Mouse (Mus musculus) erythroblast, embryonic 14.5 days (primary cell): Measurements from ENCODE around the gene 4921517D22Rik. TPM values are rescaled to one million over a fixed set of nuclear protein-coding genes. Genes with fewer than 3 reads are reported as not detected.
"Not testable (repeated sequence)": the region's sequence is repeated elsewhere in the genome, so short reads cannot be mapped to it uniquely, and the experiment has no call there.

Experiments
- H3K27me3 ChIP-seq: 2 replicates; pipeline ENCODE4 v1.6.1; 2012; ENCODE audit warnings: inconsistent platforms; ENCODE audit not compliant: control insufficient read depth
- H3K36me3 ChIP-seq: 2 replicates; pipeline ENCODE4 v1.6.1; 2012; ENCODE audit warnings: mild to moderate bottlenecking, inconsistent platforms; ENCODE audit not compliant: control insufficient read depth
- H3K4me1 ChIP-seq: 2 replicates; pipeline ENCODE4 v1.6.1; 2012; ENCODE audit warnings: inconsistent platforms; ENCODE audit not compliant: control insufficient read depth
- H3K4me3 ChIP-seq: replicated peaks from 2 replicates; pipeline ENCODE3; 2012; ENCODE audit warnings: moderate library complexity, mild to moderate bottlenecking, inconsistent platforms
- H3K9me3 ChIP-seq: 2 replicates; pipeline ENCODE4 v1.6.1; 2012; ENCODE audit warnings: low read length, inconsistent platforms, mixed read lengths; ENCODE audit not compliant: control insufficient read depth
- GATA1 ChIP-seq: IDR thresholded peaks from 2 replicates; pipeline ENCODE4 v1.6.1; 2012; ENCODE audit warnings: low read length, inconsistent platforms, mixed read lengths
- TAL1 ChIP-seq: IDR thresholded peaks from 3 replicates; pipeline ENCODE4 v1.6.1; 2012; ENCODE audit warnings: low read length, inconsistent platforms, mixed read lengths
- polyA plus RNA-seq: library from polyadenylated mRNA; stranded (reverse); fragments of >175 nt; gene quantifications from 2 replicates; pipeline ENCODE4 v1.2.3, GENCODE M21; 2012

4921517D22Rik gene
- polyA plus RNA-seq, 1 experiment = not detected

DNA sequence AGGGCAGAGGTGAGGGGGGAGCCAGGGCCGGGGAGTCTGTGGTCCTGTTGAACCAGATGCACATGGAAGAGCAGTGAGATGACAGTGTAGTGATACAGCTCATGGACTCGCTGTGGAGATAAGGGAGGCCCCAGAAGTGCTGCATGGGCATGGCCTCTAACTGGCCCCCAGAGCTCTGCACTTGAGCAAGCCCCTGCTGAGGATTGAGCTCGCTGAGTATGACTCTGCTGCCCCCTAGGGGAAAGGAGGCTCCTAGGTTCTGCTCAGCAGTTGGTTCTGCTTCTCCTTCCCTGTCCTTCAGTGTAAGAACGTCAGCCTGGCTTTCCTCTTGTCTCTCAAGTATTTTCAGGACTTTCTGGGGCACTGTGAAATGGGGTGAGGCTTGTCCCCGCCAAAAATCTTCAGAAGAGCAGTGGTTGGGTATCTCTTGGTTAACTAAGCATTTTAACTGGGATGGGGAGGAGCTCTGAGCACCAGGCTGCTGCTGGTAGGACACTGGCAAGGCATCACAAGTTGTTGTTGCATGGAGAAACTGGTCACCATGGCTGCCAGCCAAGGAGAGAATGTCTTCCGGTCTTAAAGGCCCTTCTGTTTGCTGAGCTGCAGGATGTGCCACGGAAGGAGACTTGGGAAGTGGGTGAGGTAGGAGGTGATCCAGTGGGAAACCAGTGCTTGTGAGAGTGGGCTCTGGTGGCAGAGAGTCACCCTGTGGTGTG, 34.6 kb upstream of the 4921517D22Rik start:
- H3K36me3 ChIP-seq = no peaks in the 10 kb centered on the region
- H3K9me3 ChIP-seq = no peaks in the 10 kb centered on the region
- H3K4me3 ChIP-seq = no peak overlapping the region
- no peak for TF ChIP-seq TAL1
- no peak for TF ChIP-seq GATA1
- H3K4me1 ChIP-seq = peaks cover 66% of the 10 kb centered on the region
- peaks cover 33% of the 10 kb centered on the region for H3K27me3 ChIP-seq

GRCm38 (mm10) chr13:59726139-59726867, 32.4 kb upstream of the 4921517D22Rik start:
- Histone ChIP-seq H3K9me3 (no peaks in the 10 kb centered on the region), H3K4me1 (peaks cover 59% of the 10 kb centered on the region), H3K27me3 (peaks cover 33% of the 10 kb centered on the region), H3K4me3 (no peak overlapping the region), H3K36me3 (no peaks in the 10 kb centered on the region)
- TF ChIP-seq GATA1 (no peak), TAL1 (no peak)

DNA sequence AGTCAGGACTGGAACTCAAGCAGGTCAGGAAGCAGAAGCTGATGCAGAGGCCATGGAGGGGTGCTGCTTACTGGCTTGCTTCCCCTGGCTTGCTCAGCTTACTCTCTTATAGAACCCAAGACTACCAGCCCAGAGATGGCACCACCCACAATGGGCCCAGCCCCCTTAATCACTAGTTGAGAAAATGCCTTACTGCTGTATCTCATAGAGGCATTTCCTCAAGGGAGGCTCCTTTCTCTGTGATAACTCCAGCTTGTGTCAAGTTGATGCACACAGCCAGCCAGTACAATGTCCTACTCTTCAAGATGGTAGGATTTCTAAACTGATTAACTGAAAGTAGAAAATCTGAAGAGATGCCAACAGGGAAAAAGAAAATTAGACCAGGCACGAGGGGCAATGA, 28.2 kb upstream of the 4921517D22Rik start:
- Histone ChIP-seq H3K4me1 (peaks cover 54% of the 10 kb centered on the region), H3K27me3 (peaks cover 25% of the 10 kb centered on the region)
- H3K4me3 ChIP-seq, H3K36me3 ChIP-seq, H3K9me3 ChIP-seq: not testable (repeated sequence)

DNA sequence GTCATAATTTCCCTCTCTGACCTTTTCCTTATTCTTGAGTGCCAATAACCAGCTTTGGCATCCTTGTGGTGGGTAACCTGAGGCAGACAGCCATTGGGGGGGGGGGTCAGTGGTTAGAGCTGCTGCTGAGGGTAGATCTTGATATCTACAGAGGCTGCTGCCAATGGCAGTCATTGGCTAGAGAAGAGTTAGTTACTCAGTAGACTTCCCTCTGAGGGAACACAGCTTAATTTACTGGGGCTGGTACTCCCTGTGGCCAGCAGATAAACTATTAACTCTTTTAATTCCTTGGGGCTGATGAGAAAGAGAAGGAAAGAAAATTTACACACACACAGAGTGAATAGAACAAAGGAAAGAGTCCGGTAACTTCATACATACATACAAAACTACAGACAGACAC, 25.6 kb upstream of the 4921517D22Rik start:
- TF ChIP-seq TAL1 (no peak), GATA1 (no peak)
- peaks cover 54% of the 10 kb centered on the region for H3K4me1 ChIP-seq

GRCm38 (mm10) chr13:59718857-59719440, 25.0 kb upstream of the 4921517D22Rik start:
- H3K27me3 ChIP-seq, H3K9me3 ChIP-seq, H3K4me3 ChIP-seq, H3K36me3 ChIP-seq: not testable (repeated sequence)
- H3K4me1 ChIP-seq = peaks cover 51% of the 10 kb centered on the region

More for the DNA sequence above, 25.6 kb upstream of the 4921517D22Rik start:
- no peaks in the 10 kb centered on the region for H3K36me3 ChIP-seq
- H3K9me3 ChIP-seq = no peaks in the 10 kb centered on the region
- no peak overlapping the region for H3K4me3 ChIP-seq
- H3K27me3 ChIP-seq = peaks cover 5% of the 10 kb centered on the region

DNA sequence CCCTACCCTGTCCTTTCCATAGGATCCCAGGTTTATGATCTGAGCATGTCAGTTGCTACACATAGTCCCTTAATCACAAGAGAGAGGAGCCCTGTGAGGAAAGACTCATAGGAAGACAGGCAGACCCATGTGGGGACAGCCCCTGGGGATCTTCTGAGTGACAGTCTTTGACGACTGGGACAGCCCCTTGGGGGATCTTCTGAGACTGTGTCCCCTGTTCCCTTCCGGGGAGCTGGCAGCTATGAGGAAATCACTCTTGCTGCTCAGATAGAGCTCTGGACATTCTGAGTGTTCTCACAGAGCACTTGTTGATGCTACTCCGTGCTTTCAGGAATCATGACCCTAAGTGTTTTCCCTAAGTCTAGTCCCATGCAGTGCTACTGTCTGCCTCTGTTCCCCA, 19.8 kb upstream of the 4921517D22Rik start:
- Histone ChIP-seq H3K27me3 (peaks cover 23% of the 10 kb centered on the region), H3K9me3 (no peaks in the 10 kb centered on the region), H3K4me3 (no peak overlapping the region), H3K4me1 (peaks cover 18% of the 10 kb centered on the region), H3K36me3 (no peaks in the 10 kb centered on the region)
- no peak for TF ChIP-seq TAL1
- TF ChIP-seq GATA1 = no peak

DNA sequence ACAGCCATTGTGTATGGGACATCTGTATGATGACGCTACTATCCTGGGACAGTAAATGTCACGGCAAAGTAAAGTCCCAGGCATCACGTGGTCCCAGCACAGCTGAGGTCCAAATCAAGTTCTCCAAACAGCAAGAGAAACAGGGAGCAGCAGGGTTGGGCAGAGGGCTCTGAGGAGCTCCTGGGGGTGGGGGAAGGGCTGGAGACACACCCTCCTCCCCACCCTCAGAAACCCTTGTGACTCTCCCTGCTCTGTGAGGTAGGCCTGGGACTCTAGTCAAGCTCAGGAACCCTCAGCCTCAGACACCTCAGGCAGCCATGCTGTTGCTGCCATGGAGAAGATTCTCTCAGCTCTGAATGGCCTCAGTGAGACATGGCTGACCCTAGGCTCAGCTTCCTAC, 18.1 kb upstream of the 4921517D22Rik start, which contains the start of gene Spata31d1b:
Gene Spata31d1b (plus strand): TSS at position 301 of the 400 bp plus-strand sequence.
- not testable (repeated sequence) for H3K36me3 ChIP-seq, H3K9me3 ChIP-seq, H3K4me3 ChIP-seq
- peaks cover 23% of the 10 kb centered on the region for H3K27me3 ChIP-seq
- H3K4me1 ChIP-seq = peaks cover 10% of the 10 kb centered on the region

- TF ChIP-seq GATA1 (no peak), TAL1 (no peak)
- Histone ChIP-seq H3K9me3 (no peaks in the 10 kb centered on the region; the same call in 1 of the 2 replicates), H3K4me1 (peaks cover under 1% of the 10 kb centered on the region), H3K4me3 (no peak within 1 kb of the TSS), H3K27me3 (peaks cover 26% of the 10 kb centered on the region), H3K36me3 (no peaks in the 10 kb centered on the region)
These were observed 16.3 kb upstream of the 4921517D22Rik start, which contains the start of gene Spata31d1a for GRCm38 (mm10) chr13:59710230-59710629. Gene Spata31d1a (minus strand): TSS chr13:59710330.

- H3K4me3 ChIP-seq = no peak overlapping the region
- peaks cover 1% of the 10 kb centered on the region; the same call in 1 of the 2 replicates for H3K4me1 ChIP-seq
- no peaks in the 10 kb centered on the region for H3K36me3 ChIP-seq
- TF ChIP-seq GATA1 (no peak), TAL1 (no peak)
- H3K9me3 ChIP-seq = no peaks in the 10 kb centered on the region; the same call in 1 of the 2 replicates
- H3K27me3 ChIP-seq = peaks cover 40% of the 10 kb centered on the region
These were observed 10.7 kb upstream of the 4921517D22Rik start for GRCm38 (mm10) chr13:59704562-59704961.
